Mouse (Mus musculus) brain, embryonic 14.5 days (tissue): Measurements from ENCODE around the gene Wdr81. TPM values are rescaled to one million over a fixed set of nuclear protein-coding genes. Genes with fewer than 3 reads are reported as not detected.
A peak's percentile ranks its signal among the peaks of the same experiment; 100 is the strongest.
"Not testable (repeated sequence)": the region's sequence is repeated elsewhere in the genome, so short reads cannot be mapped to it uniquely, and the experiment has no call there.

Experiments used
- DNase-seq: peaks from one replicate; pipeline ENCODE4 v3.0.0-alpha.2; 2011; ENCODE audit warnings: low read depth
- CTCF ChIP-seq: fragments of 200-500 bp; IDR thresholded peaks from 2 replicates; pipeline ENCODE4 v1.5.1; 2012; ENCODE audit warnings: inconsistent platforms, mild to moderate bottlenecking, moderate library complexity, borderline replicate concordance; ENCODE audit not compliant: insufficient read depth, insufficient read length; ENCODE audit errors: extremely low read depth
- POLR2A ChIP-seq: fragments of 200-500 bp; IDR thresholded peaks from 2 replicates; pipeline ENCODE4 v1.6.1; 2012; ENCODE audit warnings: mild to moderate bottlenecking, inconsistent platforms, borderline replicate concordance; ENCODE audit not compliant: poor library complexity, insufficient read depth, insufficient read length, severe bottlenecking; ENCODE audit errors: extremely low read depth
- polyA plus RNA-seq: library from polyadenylated mRNA; depleted of rRNA; stranded (reverse); fragments of >200 nt; gene quantifications from 2 replicates; pipeline ENCODE4 v1.2.3, GENCODE M21; 2012

Wdr81 gene
- polyA plus RNA-seq, 1 experiment: 13.4 TPM

GRCm38 (mm10) chr11:75460103-75460843, 5.8 kb upstream of the Wdr81 start:
- no peak for TF ChIP-seq CTCF
- no peak for TF ChIP-seq POLR2A
- DNase-seq: peak; percentile 96

DNA sequence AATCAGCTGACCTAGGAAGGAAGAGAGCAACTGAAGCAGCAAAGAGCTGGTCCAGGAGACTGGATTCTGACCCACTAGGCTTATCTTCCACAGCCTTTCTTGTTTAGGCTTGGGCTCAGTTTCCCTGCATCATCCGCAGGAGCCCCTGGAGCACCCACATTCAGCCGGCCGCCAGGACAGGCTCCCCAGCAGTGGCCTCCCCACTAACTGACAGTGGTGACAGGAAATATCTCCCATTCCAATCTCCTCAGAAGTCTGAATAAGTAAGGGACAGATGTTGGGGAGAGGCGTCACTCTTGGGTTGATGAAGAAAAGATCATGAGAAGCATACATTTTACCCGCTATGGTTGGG, 5.2 kb upstream of the Wdr81 start:
- TF ChIP-seq POLR2A (no peak), CTCF (no peak)
- DNase-seq: no peak

DNA sequence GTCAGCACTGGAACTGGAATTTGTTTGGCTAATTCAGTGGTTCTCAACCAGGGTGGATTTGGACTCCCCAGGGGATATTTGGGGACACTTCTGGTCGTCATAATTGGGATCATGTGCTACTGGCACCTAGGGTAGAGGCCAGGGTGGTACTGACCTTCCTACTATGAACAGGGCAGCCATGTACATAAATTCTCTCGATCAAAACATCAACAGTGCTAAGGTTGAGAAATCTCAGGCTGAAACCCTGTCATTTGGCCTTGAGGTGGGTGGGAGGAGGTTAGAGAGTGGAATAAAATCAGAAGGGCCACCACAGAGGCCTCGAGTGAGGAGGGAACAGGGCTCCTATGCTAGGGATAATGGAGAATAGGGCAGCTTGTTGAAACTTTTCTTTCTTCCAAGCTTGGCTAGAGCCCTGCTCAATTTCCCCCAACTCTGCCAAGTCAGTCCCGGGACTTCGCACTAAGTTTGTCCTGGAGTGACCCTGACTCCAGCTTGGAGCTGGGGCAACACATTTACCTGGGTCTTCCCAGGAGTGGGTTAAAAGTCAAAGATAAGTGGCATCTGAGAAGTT, 4.7 kb upstream of the Wdr81 start:
- no peak for DNase-seq
- TF ChIP-seq POLR2A: no peak
- no peak for TF ChIP-seq CTCF

GRCm38 (mm10) chr11:75458628-75459041, 4.1 kb upstream of the Wdr81 start:
- DNase-seq: no peak
- TF ChIP-seq CTCF (no peak), POLR2A (no peak)

DNA sequence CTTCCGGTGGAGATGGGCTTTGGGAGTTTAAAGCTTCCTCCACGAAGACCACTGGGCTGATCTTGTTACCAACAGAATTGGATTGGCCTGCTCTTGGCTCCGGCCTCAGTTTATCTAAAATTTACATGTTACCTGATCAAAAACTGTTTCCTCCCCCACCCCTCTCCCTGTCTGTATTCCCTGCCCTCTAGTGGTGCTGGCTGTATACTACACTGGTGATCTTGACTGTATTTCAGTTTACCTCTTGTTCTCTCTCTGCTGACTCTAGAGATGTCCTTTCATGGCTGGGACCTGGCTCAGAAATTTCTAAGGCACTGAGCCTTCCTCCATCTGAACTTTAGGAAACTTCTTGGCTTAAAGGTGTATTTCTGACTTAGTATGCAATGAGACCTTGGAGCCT, 3.7 kb upstream of the Wdr81 start:
- DNase-seq: peak; percentile 45
- TF ChIP-seq POLR2A (no peak), CTCF (peak; percentile 66; the same call in 1 of the 2 replicates)

- TF ChIP-seq POLR2A (no peak), CTCF (no peak)
- DNase-seq: no peak
Measured at GRCm38 (mm10) chr11:75456440-75456871, 1.9 kb upstream of the Wdr81 start.

DNA sequence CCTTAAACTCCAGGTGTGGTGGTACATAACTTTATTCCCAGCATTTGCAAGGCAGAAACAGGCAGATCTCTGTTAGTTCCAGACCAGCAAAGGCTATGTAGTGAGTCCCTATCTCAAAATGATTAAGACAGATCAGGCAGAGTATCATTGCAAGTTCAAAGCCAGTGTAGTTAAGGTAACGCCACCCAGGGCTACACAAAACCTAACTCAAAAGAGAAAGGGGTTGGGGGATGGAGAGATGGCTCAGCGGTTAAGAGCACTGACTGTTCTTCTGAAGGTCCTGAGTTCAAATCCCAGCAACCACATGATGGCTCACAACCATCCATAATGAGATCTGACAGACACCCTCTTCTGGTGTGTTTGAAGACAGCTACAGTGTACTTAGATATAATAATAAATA, 1.5 kb upstream of the Wdr81 start:
- DNase-seq: not testable (repeated sequence)

DNA sequence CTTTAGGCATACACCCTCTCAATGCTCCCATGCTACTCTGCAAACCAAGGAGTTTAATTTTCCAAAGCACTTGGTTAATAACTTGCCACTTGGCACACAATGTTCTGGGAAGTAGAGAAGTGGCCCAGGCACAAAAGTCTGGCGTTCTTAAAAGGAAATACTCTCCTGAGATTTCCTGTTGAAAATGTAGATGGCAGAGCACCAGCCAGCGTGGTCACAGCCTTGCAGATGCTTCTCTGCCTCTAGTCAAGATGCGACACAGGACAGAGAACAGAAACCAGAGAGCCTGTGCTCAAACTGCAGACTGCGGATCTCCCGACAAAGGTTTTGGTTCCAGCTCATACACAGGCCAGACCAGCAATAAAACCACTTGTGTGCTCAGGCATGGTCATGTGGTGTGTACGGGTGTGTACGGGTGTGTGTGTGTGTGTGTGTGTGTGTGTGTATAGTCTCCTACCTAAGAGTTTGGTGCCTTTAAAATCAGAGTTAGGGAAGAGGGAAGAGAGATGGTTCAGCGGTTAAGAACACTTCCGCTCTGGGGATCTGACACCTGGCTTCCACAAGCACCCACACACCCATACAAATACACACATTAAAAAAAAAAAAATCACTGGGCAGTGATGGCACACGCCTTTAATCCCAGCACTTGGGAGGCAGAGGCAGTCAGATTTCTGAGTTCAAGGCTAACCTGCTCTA, 672 bp upstream of the Wdr81 start:
- no peak for DNase-seq

DNA sequence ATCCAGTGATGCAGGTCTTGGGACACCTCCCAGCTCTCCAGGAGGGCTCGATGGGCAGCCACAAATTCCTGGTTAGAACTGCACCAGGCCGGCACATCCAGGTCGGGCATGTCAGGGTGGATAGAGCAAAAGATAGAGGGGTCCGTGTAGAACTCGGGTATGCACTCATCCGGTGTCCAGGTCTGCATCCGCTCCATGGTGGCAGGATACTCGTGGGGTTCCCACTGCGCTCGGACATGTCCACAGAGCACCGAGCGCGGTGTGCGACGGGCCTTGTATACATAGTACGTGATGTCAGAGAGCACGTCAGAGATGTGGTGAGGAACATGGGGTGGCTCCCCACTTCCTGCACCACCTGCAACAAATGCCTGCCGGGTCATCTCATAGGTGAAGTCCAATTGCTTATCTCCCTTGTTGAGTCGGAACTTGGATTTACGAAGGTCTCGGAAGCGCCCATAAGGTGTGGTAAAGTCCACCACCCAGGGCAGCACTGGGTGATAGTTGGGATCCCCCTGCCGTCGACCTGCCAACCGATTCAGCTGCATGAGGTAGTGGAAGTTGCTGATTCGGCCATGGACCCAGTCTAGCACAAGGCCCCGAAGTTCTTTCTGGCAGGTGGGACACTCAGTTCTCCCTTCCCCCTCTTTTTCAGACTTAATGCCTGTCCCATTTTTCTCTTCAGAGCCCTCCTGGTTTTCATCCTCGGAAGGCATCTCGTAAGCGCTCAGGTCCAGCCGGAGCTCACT, 1.5 kb downstream of the Wdr81 start:
- no peak for DNase-seq
- TF ChIP-seq POLR2A (no peak), CTCF (no peak)

More for the DNA sequence above, 672 bp upstream of the Wdr81 start:
- no peak for TF ChIP-seq CTCF
- TF ChIP-seq POLR2A: no peak

GRCm38 (mm10) chr11:75452081-75452480, 2.4 kb downstream of the Wdr81 start:
- DNase-seq: no peak
- TF ChIP-seq CTCF (no peak), POLR2A (no peak)

- DNase-seq: no peak
- no peak for TF ChIP-seq POLR2A
- TF ChIP-seq CTCF: no peak
Measured at GRCm38 (mm10) chr11:75450936-75451335, 3.6 kb downstream of the Wdr81 start.

DNA sequence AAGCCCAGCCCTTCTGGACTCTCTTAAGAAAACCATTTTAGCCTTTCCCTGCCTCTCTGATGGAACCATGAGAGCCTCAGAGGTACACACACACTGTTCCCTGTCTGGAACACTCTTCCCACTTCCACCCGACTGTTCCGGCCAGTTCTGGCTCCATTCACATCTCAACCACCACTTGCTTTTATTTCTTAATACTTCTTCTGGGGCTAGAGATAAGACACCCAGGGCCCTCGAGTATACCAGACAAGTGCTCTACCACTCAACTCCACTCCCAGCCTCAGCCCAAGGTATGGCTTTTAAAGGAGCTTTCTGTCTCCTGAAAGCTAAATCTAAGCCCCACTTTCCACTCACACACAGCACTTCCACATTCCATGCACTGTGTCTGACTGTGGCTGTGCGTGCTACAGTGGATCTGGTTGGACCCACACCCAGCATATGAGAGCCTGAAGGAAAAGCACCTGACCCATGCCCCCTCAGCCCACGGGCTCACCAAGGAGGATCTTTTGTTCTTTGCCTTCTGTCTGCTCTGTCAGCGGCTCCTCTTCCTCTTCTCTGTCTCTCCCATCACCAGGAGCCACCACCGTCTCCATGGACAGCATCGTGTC, 4.1 kb downstream of the Wdr81 start:
- no peak for TF ChIP-seq POLR2A
- TF ChIP-seq CTCF: no peak

DNA sequence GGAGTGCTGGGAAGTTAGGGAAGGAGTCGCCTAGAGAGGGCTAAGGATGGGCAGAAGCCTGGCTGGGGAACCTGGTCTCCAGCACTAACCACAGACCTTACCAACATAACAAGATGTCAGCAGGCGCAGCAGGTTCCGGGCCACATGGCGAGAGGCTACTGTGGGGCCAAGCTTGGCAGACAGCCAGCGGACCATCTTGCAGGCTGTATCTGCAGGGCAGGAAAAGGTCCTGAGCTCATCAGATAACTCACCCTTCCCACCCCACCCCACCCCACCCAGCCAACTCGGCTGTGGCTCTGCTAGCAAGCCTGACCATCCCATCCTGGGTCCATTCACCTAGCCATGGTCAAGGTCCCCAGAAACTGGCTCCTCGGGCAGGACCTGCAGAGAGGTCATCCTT, 4.8 kb downstream of the Wdr81 start:
- TF ChIP-seq POLR2A (no peak), CTCF (no peak)
- no peak for DNase-seq

More for the DNA sequence above, 4.1 kb downstream of the Wdr81 start:
- no peak for DNase-seq
